Mouse (Mus musculus) lung, postnatal 0 days (tissue): ENCODE results near the gene Gpatch11.

Experiments used
- CTCF ChIP-seq: IDR thresholded peaks from 2 replicates; pipeline ENCODE4 v1.5.1; 2016; ENCODE audit warnings: antibody characterized with exemption, mild to moderate bottlenecking
- EP300 ChIP-seq: IDR thresholded peaks from 2 replicates; pipeline ENCODE4 v1.6.1; 2016; ENCODE audit warnings: antibody characterized with exemption, mild to moderate bottlenecking, control low read depth

GRCm38 (mm10) chr17:78894991-78895390 lies 59.6 kb downstream of the Gpatch11 start:
- TF ChIP-seq CTCF (no peak), EP300 (no peak)
